Mouse (Mus musculus): ENCODE data around the gene A630073D07Rik. TPM values are rescaled to one million over a fixed set of nuclear protein-coding genes. Genes with fewer than 3 reads are reported as not detected.

The A630073D07Rik gene
- polyA plus RNA-seq (2015; fragmentation: Illumina TruSeq; extraction: RNeasy Lipid Tissue Mini Kit (QIAGEN cat#74804); ENCODE audit: insufficient read depth, low read depth, low replicate concordance): not detected

GRCm38 (mm10) chr6:132651426-132651825 is at the start of gene A630073D07Rik:
Gene A630073D07Rik (minus strand): TSS chr6:132651526.

GRCm38 (mm10) chr6:132700907-132701306 is 49.6 kb upstream of the A630073D07Rik start, which contains the start of gene Tas2r121:
Gene Tas2r121 (minus strand): TSS chr6:132701007.

GRCm38 (mm10) chr6:132656653-132657052 is 5.3 kb upstream of the A630073D07Rik start, which contains the start of gene Tas2r120:
Gene Tas2r120 (plus strand): TSS chr6:132656953.

GRCm38 (mm10) chr6:132595613-132596012 is 55.7 kb downstream of the A630073D07Rik start, which contains the start of gene Prp2:
Gene Prp2 (plus strand): TSS chr6:132595913.

Other genes starting within 250 kb of the A630073D07Rik start
- not detected for gene Prh1, start 81.7 kb downstream of the A630073D07Rik start, polyA plus RNA-seq (2015; fragmentation: Illumina TruSeq; extraction: RNeasy Lipid Tissue Mini Kit (QIAGEN cat#74804); ENCODE audit: insufficient read depth, low read depth, low replicate concordance)
- gene Prp2, start 55.6 kb downstream of the A630073D07Rik start, polyA plus RNA-seq (2015; fragmentation: Illumina TruSeq; extraction: RNeasy Lipid Tissue Mini Kit (QIAGEN cat#74804); ENCODE audit: insufficient read depth, low read depth, low replicate concordance): not detected
- gene Tas2r120, start 5.4 kb upstream of the A630073D07Rik start, polyA plus RNA-seq (2015; fragmentation: Illumina TruSeq; extraction: RNeasy Lipid Tissue Mini Kit (QIAGEN cat#74804); ENCODE audit: insufficient read depth, low read depth, low replicate concordance): not detected
- not detected for gene Tas2r121, start 49.5 kb upstream of the A630073D07Rik start, polyA plus RNA-seq (2015; fragmentation: Illumina TruSeq; extraction: RNeasy Lipid Tissue Mini Kit (QIAGEN cat#74804); ENCODE audit: insufficient read depth, low read depth, low replicate concordance)
- not detected for gene Tas2r122, start 60.4 kb upstream of the A630073D07Rik start, polyA plus RNA-seq (2015; fragmentation: Illumina TruSeq; extraction: RNeasy Lipid Tissue Mini Kit (QIAGEN cat#74804); ENCODE audit: insufficient read depth, low read depth, low replicate concordance)
- gene Tas2r115, start 86.5 kb upstream of the A630073D07Rik start, polyA plus RNA-seq (2015; fragmentation: Illumina TruSeq; extraction: RNeasy Lipid Tissue Mini Kit (QIAGEN cat#74804); ENCODE audit: insufficient read depth, low read depth, low replicate concordance): not detected
- not detected for gene Tas2r124, start 103.2 kb upstream of the A630073D07Rik start, polyA plus RNA-seq (2015; fragmentation: Illumina TruSeq; extraction: RNeasy Lipid Tissue Mini Kit (QIAGEN cat#74804); ENCODE audit: insufficient read depth, low read depth, low replicate concordance)
- gene Tas2r102, start 110.6 kb upstream of the A630073D07Rik start, polyA plus RNA-seq (2015; fragmentation: Illumina TruSeq; extraction: RNeasy Lipid Tissue Mini Kit (QIAGEN cat#74804); ENCODE audit: insufficient read depth, low read depth, low replicate concordance): not detected
- gene Tas2r136, start 126.6 kb upstream of the A630073D07Rik start, polyA plus RNA-seq (2015; fragmentation: Illumina TruSeq; extraction: RNeasy Lipid Tissue Mini Kit (QIAGEN cat#74804); ENCODE audit: insufficient read depth, low read depth, low replicate concordance): not detected
- gene Tas2r117, start 151.3 kb upstream of the A630073D07Rik start, polyA plus RNA-seq (2015; fragmentation: Illumina TruSeq; extraction: RNeasy Lipid Tissue Mini Kit (QIAGEN cat#74804); ENCODE audit: insufficient read depth, low read depth, low replicate concordance): not detected
- gene Tas2r123, start 195.6 kb upstream of the A630073D07Rik start, polyA plus RNA-seq (2015; fragmentation: Illumina TruSeq; extraction: RNeasy Lipid Tissue Mini Kit (QIAGEN cat#74804); ENCODE audit: insufficient read depth, low read depth, low replicate concordance): not detected
- gene Tas2r116, start 203.9 kb upstream of the A630073D07Rik start, polyA plus RNA-seq (2015; fragmentation: Illumina TruSeq; extraction: RNeasy Lipid Tissue Mini Kit (QIAGEN cat#74804); ENCODE audit: insufficient read depth, low read depth, low replicate concordance): not detected
- not detected for gene Tas2r110, start 216.5 kb upstream of the A630073D07Rik start, polyA plus RNA-seq (2015; fragmentation: Illumina TruSeq; extraction: RNeasy Lipid Tissue Mini Kit (QIAGEN cat#74804); ENCODE audit: insufficient read depth, low read depth, low replicate concordance)
- not detected for gene Tas2r113, start 241.5 kb upstream of the A630073D07Rik start, polyA plus RNA-seq (2015; fragmentation: Illumina TruSeq; extraction: RNeasy Lipid Tissue Mini Kit (QIAGEN cat#74804); ENCODE audit: insufficient read depth, low read depth, low replicate concordance)